Mouse (Mus musculus) hindbrain, postnatal 0 days (tissue): ENCODE measurements around the gene Dqx1. TPM values are rescaled to one million over a fixed set of nuclear protein-coding genes. Genes with fewer than 3 reads are reported as not detected.

Source experiments
- ATAC-seq: fragments of 200-750 bp; cut with Nextera tagmentation; 2 replicates; pipeline ENCODE4 v1.8.0; 2017; ENCODE audit warnings: mild to moderate bottlenecking, moderate TSS enrichment, moderate library complexity
- DNase-seq: peaks from one replicate; pipeline ENCODE4 v3.0.0-alpha.2; 2015; ENCODE audit warnings: low spot score
- H3K27ac ChIP-seq: fragments of 300-500 bp; sonication (generic); 2 replicates; pipeline ENCODE4 v1.5.1; 2014; ENCODE audit warnings: mild to moderate bottlenecking
- H3K27me3 ChIP-seq: fragments of 300-500 bp; sonication (generic); 2 replicates; pipeline ENCODE4 v1.6.1; 2014; ENCODE audit warnings: low read length, mixed read lengths; ENCODE audit not compliant: insufficient read depth
- H3K36me3 ChIP-seq: fragments of 300-500 bp; sonication (generic); 2 replicates; pipeline ENCODE4 v1.6.1; 2014; ENCODE audit warnings: low read length, mixed read lengths; ENCODE audit not compliant: insufficient read depth
- H3K4me1 ChIP-seq: fragments of 300-500 bp; sonication (generic); 2 replicates; pipeline ENCODE4 v1.6.1; 2014; ENCODE audit warnings: antibody characterized with exemption, low read length, mixed read lengths; ENCODE audit not compliant: insufficient read depth
- H3K4me2 ChIP-seq: fragments of 300-500 bp; sonication (generic); 2 replicates; pipeline ENCODE4 v1.6.1; 2014; ENCODE audit warnings: low read depth, mild to moderate bottlenecking, low read length, moderate library complexity, mixed read lengths
- H3K4me3 ChIP-seq: fragments of 300-500 bp; sonication (generic); 2 replicates; pipeline ENCODE4 v1.5.1; 2014; ENCODE audit warnings: low read length
- H3K9ac ChIP-seq: fragments of 300-500 bp; sonication (generic); replicated peaks from 2 replicates; pipeline ENCODE4 v1.6.1; 2014; ENCODE audit warnings: mild to moderate bottlenecking, low read length, moderate library complexity, mixed read lengths
- H3K9me3 ChIP-seq: fragments of 300-500 bp; sonication (generic); 2 replicates; pipeline ENCODE4 v1.6.1; 2016; ENCODE audit warnings: low read length, mixed read lengths
- CTCF ChIP-seq: IDR thresholded peaks from 2 replicates; pipeline ENCODE4 v1.5.1; 2016; ENCODE audit warnings: antibody characterized with exemption, control low read depth, low read depth
- WGBS: fragments of 180-500 bp; shearing (Covaris S2); extraction: QIAGEN DNeasy Blood & Tissue Kit; methylation state at CpG from one replicate; pipeline ENCODE4 v1.1.7; 2014; 5-methylcytosine and 5-hydroxymethylcytosine counted together
- polyA plus RNA-seq: library from polyadenylated mRNA; unstranded; fragments of >200 nt; fragmentation: Nextera tagmentation; extraction: Ambion mirVana; gene quantifications from 2 replicates; pipeline ENCODE4 v1.2.1, GENCODE M21; 2015
- total RNA-seq: library from RNA; depleted of rRNA; stranded (reverse); fragments of >200 nt; gene quantifications from 2 replicates; pipeline ENCODE4 v1.2.3, GENCODE M21; 2014

The Dqx1 gene
- total and polyA plus RNA-seq, 2 experiments from 2014 or later = 0.36 TPM; not detected in 1

DNA sequence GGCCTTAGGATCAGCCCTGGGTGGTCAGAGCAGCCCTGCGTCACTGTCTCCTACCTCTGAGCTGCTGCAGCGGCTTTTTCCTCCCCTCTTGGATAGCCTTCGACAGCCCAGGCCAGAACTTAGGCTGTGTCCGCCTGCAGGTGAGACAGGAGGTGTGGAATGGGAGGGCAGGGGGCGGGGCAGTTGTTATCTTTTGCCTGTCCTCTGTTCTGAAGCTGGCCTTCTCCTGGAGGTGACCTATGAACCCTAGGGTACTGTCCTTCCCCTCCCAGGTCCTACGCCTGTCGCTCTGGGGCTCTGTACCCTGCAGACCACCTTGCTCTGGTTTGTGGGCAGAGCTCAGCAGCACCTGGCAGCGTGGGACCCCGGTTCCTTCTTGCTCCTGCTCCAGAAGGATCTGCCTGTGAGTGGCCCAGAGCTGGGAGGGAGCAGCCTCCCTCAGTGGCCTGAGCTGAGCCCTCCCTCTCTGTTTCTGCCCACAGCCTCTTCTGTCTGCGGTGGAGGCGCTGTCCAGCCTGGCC, 45.5 kb downstream of the Dqx1 start:
- DNase-seq = no peak
- WGBS = 49% methylated on average over 11 of the region's 11 CpGs
- no peak overlapping the region for H3K27ac ChIP-seq
- H3K9me3 ChIP-seq = no peaks in the 10 kb centered on the region
- peaks cover 19% of the 10 kb centered on the region for H3K4me1 ChIP-seq
- peaks cover 7% of the 10 kb centered on the region; the same call in 1 of the 2 replicates for H3K36me3 ChIP-seq
- TF ChIP-seq CTCF = no peak
- peak overlapping the region; percentile 90 for H3K4me2 ChIP-seq
- peak overlapping the region; percentile 75 for H3K4me3 ChIP-seq
- H3K27me3 ChIP-seq = no peaks in the 10 kb centered on the region
- ATAC-seq = no peak
- peak overlapping the region; percentile 80; the same call in 1 of the 2 replicates for H3K9ac ChIP-seq

DNA sequence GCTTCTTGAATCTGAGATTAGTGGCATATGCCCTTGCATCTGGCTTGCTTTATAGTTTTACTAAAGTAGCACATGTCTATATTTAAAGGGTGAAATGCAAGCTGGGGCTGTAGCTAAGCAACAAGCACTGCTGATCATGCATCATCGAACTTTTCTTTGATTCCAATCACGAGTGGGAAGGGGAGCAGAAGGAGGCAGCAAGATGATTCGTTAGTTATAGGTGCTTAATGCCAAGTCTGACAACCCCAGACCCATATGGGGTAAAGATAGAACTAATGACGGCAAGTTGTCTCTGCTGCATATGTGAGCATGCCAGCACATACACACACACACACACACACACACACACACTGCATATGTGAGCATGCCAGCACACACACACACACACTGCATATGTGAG, 46.5 kb downstream of the Dqx1 start:
- Histone ChIP-seq H3K9me3 (no peaks in the 10 kb centered on the region), H3K4me2 (no peak overlapping the region), H3K9ac (no peak overlapping the region), H3K4me3 (no peak overlapping the region), H3K27ac (no peak overlapping the region), H3K36me3 (peaks cover 7% of the 10 kb centered on the region; the same call in 1 of the 2 replicates), H3K4me1 (peaks cover 23% of the 10 kb centered on the region), H3K27me3 (no peaks in the 10 kb centered on the region)
- DNase-seq (no peak), ATAC-seq (no peak)
- 45% methylated on average over 4 of the region's 4 CpGs for WGBS
- TF ChIP-seq CTCF = no peak

DNA sequence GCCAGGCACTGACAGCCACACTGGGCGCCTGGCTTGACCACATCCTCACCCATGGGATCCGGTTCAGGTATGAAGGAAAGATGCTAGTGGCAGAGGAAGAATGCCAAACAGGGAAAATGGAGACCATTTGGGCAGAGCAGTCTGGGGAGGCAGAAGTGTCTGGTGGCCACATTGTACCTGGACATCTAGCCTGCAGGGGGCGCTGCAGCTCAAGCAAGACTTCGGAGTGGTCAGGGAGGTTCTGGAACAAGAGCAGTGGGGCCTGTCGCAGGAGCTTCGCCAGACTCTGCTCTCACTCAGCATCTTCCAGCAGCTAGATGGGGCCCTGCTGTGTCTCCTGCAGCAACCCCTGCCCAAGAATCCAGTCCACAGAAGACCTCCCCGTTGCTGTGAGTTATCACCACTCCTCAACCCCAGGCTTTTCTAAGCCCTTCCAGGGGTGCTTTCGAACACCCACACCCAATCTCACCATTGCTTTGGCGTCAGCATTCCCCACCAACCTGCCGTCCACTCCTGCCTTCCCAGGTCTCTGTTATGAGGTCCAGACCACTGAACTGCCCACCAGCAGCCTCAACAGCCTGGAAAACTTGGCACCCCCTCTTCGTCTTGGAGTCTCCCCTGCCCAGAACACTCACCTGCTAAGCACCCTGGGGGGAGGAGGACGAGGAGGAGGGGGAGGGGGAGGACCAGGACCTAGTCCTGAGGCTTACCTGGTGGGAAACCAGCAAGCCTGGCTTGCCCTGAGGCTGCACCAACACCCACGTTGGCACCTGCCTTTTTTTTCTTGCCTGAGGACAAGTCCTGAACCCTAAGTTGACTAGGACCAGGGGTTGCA, 50.1 kb downstream of the Dqx1 start:
- Histone ChIP-seq H3K4me1 (peaks cover 26% of the 10 kb centered on the region), H3K9ac (peak overlapping the region; percentile 78), H3K36me3 (peaks cover 7% of the 10 kb centered on the region; the same call in 1 of the 2 replicates), H3K27me3 (no peaks in the 10 kb centered on the region), H3K4me3 (no peak overlapping the region), H3K9me3 (no peaks in the 10 kb centered on the region), H3K4me2 (peak overlapping the region; percentile 96), H3K27ac (peak overlapping the region; percentile 91; the same call in 1 of the 2 replicates)
- ATAC-seq = peak; percentile 41; the same call in 1 of the 2 replicates
- peak; percentile 83 for TF ChIP-seq CTCF
- WGBS = 33% methylated on average over 13 of the region's 13 CpGs
- DNase-seq = peak; percentile 82

DNA sequence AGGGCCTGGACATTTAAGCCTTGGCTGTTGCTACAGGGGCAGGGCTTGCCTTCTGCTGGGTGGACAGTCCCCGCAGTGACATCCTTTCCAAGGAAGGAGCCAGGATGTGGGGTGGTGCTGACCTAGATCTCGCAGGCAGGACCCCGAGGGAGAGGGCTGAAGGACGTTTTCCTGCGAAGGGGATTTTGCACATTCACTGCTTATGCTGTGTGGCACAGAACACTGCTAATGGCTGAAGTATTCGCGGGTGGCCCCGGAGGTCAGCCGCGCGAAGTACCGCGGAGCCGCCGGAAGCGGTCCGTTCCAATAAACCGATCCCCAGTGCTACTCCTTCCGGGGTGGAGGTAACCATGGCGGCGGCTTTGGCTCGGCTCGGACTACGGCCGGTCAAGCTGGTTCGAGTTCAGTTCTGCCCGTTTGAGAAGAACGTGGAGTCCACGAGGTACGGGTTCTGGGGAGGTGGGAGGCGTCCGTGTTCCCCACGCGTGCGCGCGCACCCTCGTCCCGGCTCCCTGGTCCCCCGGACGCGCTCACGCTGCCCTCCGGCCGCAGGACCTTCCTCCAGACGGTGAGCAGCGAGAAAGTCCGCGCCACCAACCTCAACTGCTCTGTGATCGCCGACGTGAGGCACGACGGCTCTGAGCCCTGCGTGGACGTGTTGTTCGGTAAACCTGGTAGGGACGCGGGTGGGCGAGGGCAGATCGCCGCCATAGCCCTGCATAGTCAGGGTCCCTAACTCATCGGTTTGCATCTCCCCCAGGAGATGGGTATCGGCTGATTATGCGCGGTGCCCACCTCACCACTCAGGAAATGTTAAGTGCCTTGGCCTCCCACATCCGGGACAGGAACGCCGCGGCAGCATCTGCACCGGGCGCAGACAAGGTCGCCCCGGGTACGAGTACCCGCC, 51.4 kb downstream of the Dqx1 start, which contains the start of gene Mrpl53:
TSS of gene Mrpl53 (plus strand) at position 279 of the 907 bp plus-strand sequence.
- WGBS = under 1% methylated on average over 76 of the region's 76 CpGs
- H3K36me3 ChIP-seq = peaks cover 7% of the 10 kb centered on the region; the same call in 1 of the 2 replicates
- peaks cover 18% of the 10 kb centered on the region for H3K4me1 ChIP-seq
- DNase-seq (peak; percentile 91), ATAC-seq (peak; percentile 93)
- TF ChIP-seq CTCF = no peak
- peak within 1 kb of the TSS; percentile 69 for H3K4me3 ChIP-seq
- H3K27me3 ChIP-seq = no peaks in the 10 kb centered on the region
- H3K9me3 ChIP-seq = no peaks in the 10 kb centered on the region
- H3K4me2 ChIP-seq = peak within 1 kb of the TSS; percentile 96
- peak within 1 kb of the TSS; percentile 78 for H3K9ac ChIP-seq
- peak within 1 kb of the TSS; percentile 91 for H3K27ac ChIP-seq

DNA sequence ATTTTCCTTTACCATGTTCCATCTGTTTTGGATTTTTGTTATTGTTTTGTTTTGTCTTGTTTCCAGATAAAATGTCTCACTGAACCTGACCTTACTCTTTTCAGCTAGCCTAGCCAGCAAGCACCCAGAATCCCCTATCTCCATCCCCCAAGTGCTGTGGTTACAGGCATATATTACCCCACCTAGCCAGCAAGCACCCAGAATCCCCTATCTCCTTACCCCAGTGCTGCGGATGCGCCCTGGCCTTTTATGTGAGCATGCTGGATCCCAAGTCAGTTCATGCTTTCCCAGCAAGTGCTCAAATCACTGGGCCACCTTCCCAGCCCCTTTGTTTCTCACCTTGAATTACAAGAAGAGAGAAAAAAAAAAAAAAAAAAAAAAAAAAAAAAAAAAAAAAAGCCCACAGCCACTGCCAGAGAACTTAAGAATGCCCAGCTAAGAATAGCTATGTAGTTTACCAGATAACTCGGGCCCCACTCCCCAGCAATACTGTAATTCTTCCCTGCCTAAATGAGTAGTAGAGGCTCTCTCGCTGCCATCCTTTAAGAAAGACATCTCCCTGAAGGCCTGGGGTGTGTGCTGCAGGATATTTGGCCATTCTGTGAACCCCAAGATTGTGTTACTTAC, 54.0 kb downstream of the Dqx1 start:
- no peak overlapping the region for H3K4me2 ChIP-seq
- peaks cover 25% of the 10 kb centered on the region for H3K4me1 ChIP-seq
- H3K36me3 ChIP-seq = 0 out of 2 replicates have a peak, but pooled peaks cover 5% of the 10 kb centered on the region
- H3K9ac ChIP-seq = no peak overlapping the region
- no peak for DNase-seq
- TF ChIP-seq CTCF = no peak
- H3K27ac ChIP-seq = no peak overlapping the region
- WGBS = 89% methylated on average over 4 of the region's 4 CpGs
- H3K4me3 ChIP-seq = no peak overlapping the region
- no peak for ATAC-seq
- no peaks in the 10 kb centered on the region for H3K9me3 ChIP-seq
- H3K27me3 ChIP-seq = no peaks in the 10 kb centered on the region
